Mouse (Mus musculus): ENCODE measurements around the gene Ltbp1. TPM values are rescaled to one million over a fixed set of nuclear protein-coding genes. Genes with fewer than 3 reads are reported as not detected.

Ltbp1 gene
- total and polyA plus RNA-seq, 3 experiments: 2.3 to 6.4 (median 2.5) TPM

- H3K27me3 ChIP-seq (replicated peaks): no peaks in the 10 kb centered on the region
These were observed 436.0 kb downstream of the Ltbp1 start for GRCm38 (mm10) chr17:75441260-75441830.

More at GRCm38 (mm10) chr17:75441260-75441830, 436.0 kb downstream of the Ltbp1 start:
- in situ Hi-C loops (cut with MboI; ENCODE audit: low pct_ligation_motif_present, low pct_unique_long_range_greater_than_20kb, low sequenced_read_pairs): no loop called here
- Histone ChIP-seq H3K4me2 (ENCODE audit: insufficient read depth, low read depth, poor library complexity, severe bottlenecking) (peak overlapping the region; percentile 87), H3K9me3 (replicated peaks; ENCODE audit: low read length) (peaks cover 5% of the 10 kb centered on the region), H3K36me3 (replicated peaks in 1 of 2; ENCODE audit: control insufficient read depth in 1 of 2, insufficient read depth in 1 of 2, low read length in 1 of 2) (no peaks in the 10 kb centered on the region), H3K9ac (ENCODE audit: insufficient read depth, low read depth) (peak overlapping the region; percentile 60), H3K4me3 (replicated peaks in 1 of 3; ENCODE audit: low read depth in 2 of 3, low read length in 2 of 3, poor library complexity in 1 of 3) (no peak overlapping the region), H3K4me1 (ENCODE audit: control insufficient read depth in 1 of 2, insufficient read depth in 2 of 2) (peaks cover 11 to 58% of the 10 kb centered on the region in 2 experiments), H3K27ac (ENCODE audit: insufficient read depth, low read depth) (peak overlapping the region; percentile 62), H3K79me2 (replicated peaks; ENCODE audit: control insufficient read depth, extremely low read depth, insufficient read depth, poor library complexity, severe bottlenecking) (peaks cover 8% of the 10 kb centered on the region)
- DNase-seq (ENCODE audit: extremely low read depth): no peak
- dilution Hi-C loops (cut with MboI; ENCODE audit: extremely low pct_ligation_motif_present, extremely low pct_unique_long_range_greater_than_20kb, low sequenced_read_pairs): no loop called here
- TF ChIP-seq NELFE (IDR thresholded peaks at IDR 0.05; ENCODE audit: low read depth, low read length) (no peak), TBP (conservative IDR thresholded peaks at IDR 0.05; ENCODE audit: low read depth, low read length) (no peak), PAX5 (IDR thresholded peaks at IDR 0.05; ENCODE audit: low read length) (no peak), UBTF (IDR thresholded peaks at IDR 0.05; ENCODE audit: low read depth, low read length) (no peak), SIN3A (IDR thresholded peaks at IDR 0.05; ENCODE audit: low read length) (0 out of 2 replicates have a peak, but pooled peaks have one; percentile 25), ELF1 (IDR thresholded peaks at IDR 0.05; ENCODE audit: low read depth, low read length) (no peak), MYC (IDR thresholded peaks at IDR 0.05; ENCODE audit: low read depth, low read length) (no peak), E2F4 (IDR thresholded peaks at IDR 0.05; ENCODE audit: insufficient replicate concordance, low read depth, low read length) (no peak)

Data from CH12.LX (cell line).